Mouse (Mus musculus) thymus, postnatal 0 days (tissue): ENCODE data around the gene Herpud1. TPM values are rescaled to one million over a fixed set of nuclear protein-coding genes. Genes with fewer than 3 reads are reported as not detected.

Experiments
- DNase-seq: peaks from one replicate; pipeline ENCODE4 v3.0.0-alpha.2; 2015; ENCODE audit warnings: low spot score
- polyA plus RNA-seq: library from polyadenylated mRNA; unstranded; fragments of >200 nt; fragmentation: Nextera tagmentation; extraction: Ambion mirVana; gene quantifications from 2 replicates; pipeline ENCODE4 v1.2.1, GENCODE M21; 2015

Gene Herpud1
- polyA plus RNA-seq, 1 experiment from 2014 or later = 78.9 TPM

- no peak for DNase-seq
These were observed 56.9 kb downstream of the Herpud1 start for GRCm38 (mm10) chr8:94443153-94443552.

- no peak for DNase-seq
These were observed 58.2 kb downstream of the Herpud1 start for GRCm38 (mm10) chr8:94444480-94444879.

Other genes with a start within 250 kb of the Herpud1 start
- gene Mt4, start 249.2 kb upstream of the Herpud1 start, polyA plus RNA-seq = 4.9 and 5.6 TPM in 2 replicates
- gene Mt3, start 233.8 kb upstream of the Herpud1 start, polyA plus RNA-seq = 3.6 and 4.6 TPM in 2 replicates
- gene Mt2, start 213.8 kb upstream of the Herpud1 start, polyA plus RNA-seq = 44.8 and 45.7 TPM in 2 replicates
- 112 and 124 TPM in 2 replicates for gene Mt1, start 207.4 kb upstream of the Herpud1 start, polyA plus RNA-seq
- 48.3 and 54.2 TPM in 2 replicates for gene Nup93, start 171.9 kb upstream of the Herpud1 start, polyA plus RNA-seq
- 0.12 and 0.21 TPM in 2 replicates for gene Slc12a3, start 57.2 kb upstream of the Herpud1 start, polyA plus RNA-seq
- gene Nlrc5, start 47.9 kb downstream of the Herpud1 start, polyA plus RNA-seq = 5.0 and 6.2 TPM in 2 replicates
- gene Cpne2, start 146.6 kb downstream of the Herpud1 start, polyA plus RNA-seq = 2.9 and 3.0 TPM in 2 replicates
- gene Rspry1, start 215.5 kb downstream of the Herpud1 start, polyA plus RNA-seq = 33.8 and 40.1 TPM in 2 replicates
- 82.5 and 85.3 TPM in 2 replicates for gene Fam192a, start 215.6 kb downstream of the Herpud1 start, polyA plus RNA-seq